Mouse (Mus musculus) heart, postnatal 0 days (tissue): ENCODE data around the gene Ccser1. TPM values are rescaled to one million over a fixed set of nuclear protein-coding genes. Genes with fewer than 3 reads are reported as not detected.

ENCODE experiments used
- ATAC-seq: fragments of 200-750 bp; cut with Nextera tagmentation; 2 replicates; pipeline ENCODE4 v1.8.0; 2017; ENCODE audit warnings: low read depth, moderate number of reproducible peaks, moderate library complexity; ENCODE audit not compliant: insufficient read depth
- DNase-seq: peaks from one replicate; pipeline ENCODE4 v3.0.0-alpha.2; 2016; ENCODE audit warnings: low spot score
- H3K27ac ChIP-seq: fragments of 300-500 bp; sonication (generic); 2 replicates; pipeline ENCODE4 v1.5.1; 2014; ENCODE audit warnings: low read depth, mild to moderate bottlenecking
- H3K27me3 ChIP-seq: fragments of 300-500 bp; sonication (generic); 2 replicates; pipeline ENCODE4 v1.6.1; 2014; ENCODE audit warnings: low read length, mixed read lengths; ENCODE audit not compliant: control insufficient read depth, insufficient read depth
- H3K36me3 ChIP-seq: fragments of 300-500 bp; sonication (generic); replicated peaks from 2 replicates; pipeline ENCODE4 v1.6.1; 2014; ENCODE audit warnings: low read length, mixed read lengths; ENCODE audit not compliant: control insufficient read depth, insufficient read depth
- H3K4me1 ChIP-seq: fragments of 300-500 bp; sonication (generic); 2 replicates; pipeline ENCODE4 v1.6.1; 2014; ENCODE audit warnings: antibody characterized with exemption; ENCODE audit not compliant: control insufficient read depth, insufficient read depth
- H3K4me2 ChIP-seq: fragments of 300-500 bp; sonication (generic); 2 replicates; pipeline ENCODE4 v1.6.1; 2014; ENCODE audit warnings: low read depth, mild to moderate bottlenecking, low read length, moderate library complexity
- H3K4me3 ChIP-seq: fragments of 300-500 bp; sonication (generic); 2 replicates; pipeline ENCODE4 v1.5.1; 2014; ENCODE audit warnings: low read depth, low read length
- H3K9ac ChIP-seq: fragments of 300-500 bp; sonication (generic); replicated peaks from 2 replicates; pipeline ENCODE4 v1.6.1; 2014; ENCODE audit warnings: low read depth, low read length, mixed read lengths
- H3K9me3 ChIP-seq: fragments of 300-500 bp; sonication (generic); replicated peaks from 2 replicates; pipeline ENCODE4 v1.6.1; 2016; ENCODE audit warnings: low read length; ENCODE audit not compliant: control insufficient read depth
- CTCF ChIP-seq: IDR thresholded peaks from 2 replicates; pipeline ENCODE4 v1.5.1; 2016; ENCODE audit warnings: antibody characterized with exemption, control low read depth, low read depth
- EP300 ChIP-seq: IDR thresholded peaks from 2 replicates; pipeline ENCODE4 v1.6.1; 2016; ENCODE audit warnings: antibody characterized with exemption, low read depth
- WGBS: fragments of 180-500 bp; shearing (Covaris S2); extraction: QIAGEN DNeasy Blood & Tissue Kit; methylation state at CpG from one replicate; pipeline ENCODE4 v1.1.7; 2014; 5-methylcytosine and 5-hydroxymethylcytosine counted together
- polyA plus RNA-seq: library from polyadenylated mRNA; unstranded; fragments of >200 nt; fragmentation: Nextera tagmentation; extraction: Ambion mirVana; gene quantifications from 2 replicates; pipeline ENCODE4 v1.2.1, GENCODE M21; 2015
- total RNA-seq: library from RNA; depleted of rRNA; stranded (reverse); fragments of >200 nt; gene quantifications from 2 replicates; pipeline ENCODE4 v1.2.3, GENCODE M21; 2014; ENCODE audit warnings: low replicate concordance

Gene Ccser1
- total and polyA plus RNA-seq, 2 experiments from 2014 or later, result 0.34 to 1.4 TPM

DNA sequence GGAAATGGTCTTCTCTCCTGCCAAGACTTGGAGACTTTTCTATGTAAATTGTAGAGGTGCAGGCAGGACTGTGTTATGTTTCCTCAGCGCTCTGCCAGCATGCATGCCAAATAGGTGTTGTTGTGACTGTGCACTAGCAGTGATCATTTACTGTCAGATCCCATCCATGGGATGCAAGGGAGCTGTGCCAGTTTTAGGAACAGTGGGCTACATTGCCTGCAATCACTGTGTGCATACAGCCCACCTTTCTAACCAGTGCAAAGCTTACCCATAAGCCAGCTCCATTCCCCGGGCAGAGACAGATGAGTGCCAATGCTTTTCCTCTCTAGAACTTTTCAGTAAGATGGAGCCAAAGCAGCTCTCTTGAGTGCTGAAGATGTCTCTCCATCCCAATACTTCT, 606.6 kb downstream of the Ccser1 start:
- Histone ChIP-seq H3K4me3 (no peak overlapping the region), H3K27me3 (no peaks in the 10 kb centered on the region), H3K9me3 (no peaks in the 10 kb centered on the region), H3K27ac (no peak overlapping the region), H3K9ac (no peak overlapping the region), H3K4me1 (no peaks in the 10 kb centered on the region), H3K36me3 (no peaks in the 10 kb centered on the region), H3K4me2 (no peak overlapping the region)
- DNase-seq (no peak), ATAC-seq (no peak)
- 80% methylated on average over 2 of the region's 2 CpGs for WGBS
- no peak for TF ChIP-seq CTCF
- TF ChIP-seq EP300, result no peak

DNA sequence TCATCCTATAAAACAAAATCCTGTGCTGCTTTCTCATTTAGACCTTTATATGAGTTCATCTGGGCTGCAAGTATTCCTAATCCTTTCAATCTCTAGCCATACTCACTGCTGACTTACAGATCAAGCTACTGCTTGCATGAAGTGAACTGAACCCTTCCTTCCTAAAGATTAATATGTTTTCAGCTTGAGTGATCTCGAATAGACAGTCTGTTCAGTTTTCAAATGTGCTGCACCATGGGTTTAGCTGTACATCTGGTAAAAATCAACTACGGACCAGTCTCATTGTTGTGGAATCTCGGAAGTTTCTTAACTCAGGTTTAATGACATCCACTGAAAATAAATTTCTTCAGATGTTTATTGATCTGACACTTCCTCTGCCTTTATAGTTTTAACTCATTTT, 620.8 kb downstream of the Ccser1 start:
- Histone ChIP-seq H3K27me3 (no peaks in the 10 kb centered on the region), H3K9ac (no peak overlapping the region), H3K4me2 (no peak overlapping the region), H3K9me3 (no peaks in the 10 kb centered on the region), H3K4me3 (no peak overlapping the region), H3K4me1 (no peaks in the 10 kb centered on the region), H3K27ac (no peak overlapping the region), H3K36me3 (no peaks in the 10 kb centered on the region)
- 74% methylated on average over 3 of the region's 3 CpGs for WGBS
- TF ChIP-seq CTCF (no peak), EP300 (no peak)
- ATAC-seq (no peak), DNase-seq (no peak)

DNA sequence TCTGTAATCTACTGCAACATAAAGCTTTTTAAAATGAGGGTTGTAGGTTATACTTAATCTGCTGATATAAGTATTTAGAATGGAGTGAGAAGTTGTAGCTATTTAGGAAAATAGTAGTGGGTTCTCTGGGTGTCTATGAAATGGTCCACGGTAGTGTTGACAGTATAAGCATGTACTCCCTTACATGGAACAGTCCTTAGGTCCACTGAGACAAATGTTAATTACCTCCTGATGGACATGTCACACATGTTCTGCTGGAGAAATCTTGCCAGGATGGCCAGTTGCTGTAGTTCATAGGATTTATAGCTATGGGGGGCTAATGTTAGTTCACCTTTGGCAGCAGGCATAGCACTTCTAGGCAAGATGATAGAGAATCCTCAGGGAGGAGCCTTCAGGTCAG, 625.4 kb downstream of the Ccser1 start:
- H3K9me3 ChIP-seq, result no peaks in the 10 kb centered on the region
- WGBS, result 48% methylated on average over 1 of the region's 1 CpGs
- TF ChIP-seq EP300 (no peak), CTCF (no peak)
- H3K27ac ChIP-seq, result no peak overlapping the region
- ATAC-seq (no peak), DNase-seq (no peak)
- no peaks in the 10 kb centered on the region for H3K4me1 ChIP-seq
- H3K36me3 ChIP-seq, result no peaks in the 10 kb centered on the region
- no peak overlapping the region for H3K4me2 ChIP-seq
- H3K9ac ChIP-seq, result no peak overlapping the region
- H3K27me3 ChIP-seq, result no peaks in the 10 kb centered on the region
- H3K4me3 ChIP-seq, result no peak overlapping the region

DNA sequence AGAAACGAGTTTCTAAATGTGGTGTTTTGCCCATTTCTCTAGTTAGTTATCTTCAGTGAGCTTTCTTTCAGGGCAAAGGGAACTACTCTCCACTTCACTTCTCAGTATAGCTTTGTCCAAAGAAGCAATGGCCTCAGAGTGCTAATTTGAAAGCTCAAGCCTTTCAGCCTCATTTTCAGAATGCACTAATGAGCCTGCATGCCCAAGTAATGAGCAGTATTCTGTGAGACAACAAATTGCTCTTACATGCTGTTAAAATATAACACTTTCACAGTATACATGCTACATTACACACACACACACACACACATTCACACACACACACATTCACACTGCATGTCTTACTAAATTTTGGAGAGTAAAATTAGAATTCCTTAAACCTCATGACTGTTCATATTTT, 637.6 kb downstream of the Ccser1 start:
- 55% methylated on average over 1 of the region's 1 CpGs for WGBS
- Histone ChIP-seq H3K4me1 (no peaks in the 10 kb centered on the region), H3K36me3 (no peaks in the 10 kb centered on the region)

DNA sequence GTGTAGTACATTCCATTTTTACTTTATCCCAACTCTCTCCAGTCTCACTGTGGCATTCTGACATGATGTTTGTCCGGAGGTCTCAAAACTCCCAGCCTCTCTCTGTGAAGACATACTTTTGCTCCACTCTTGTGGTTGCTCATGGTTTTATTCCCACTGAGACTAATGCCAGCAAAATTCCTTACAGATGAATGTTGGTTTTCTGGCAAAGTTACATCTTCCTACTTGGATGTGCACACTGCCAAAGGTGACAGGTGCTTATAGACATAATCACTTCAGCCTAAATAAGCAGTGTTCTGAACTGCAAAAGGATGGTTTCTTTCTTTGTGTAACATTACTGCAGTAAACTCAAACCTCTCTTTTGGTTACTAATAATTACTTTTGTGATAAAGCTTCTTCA, 696.2 kb downstream of the Ccser1 start:
- no peak overlapping the region for H3K4me2 ChIP-seq
- H3K36me3 ChIP-seq, result no peaks in the 10 kb centered on the region
- H3K27me3 ChIP-seq, result no peaks in the 10 kb centered on the region
- DNase-seq (no peak), ATAC-seq (no peak)
- H3K9me3 ChIP-seq, result no peaks in the 10 kb centered on the region
- TF ChIP-seq CTCF (no peak), EP300 (no peak)
- H3K27ac ChIP-seq, result no peak overlapping the region
- H3K4me3 ChIP-seq, result no peak overlapping the region
- 81% methylated on average over 1 of the region's 1 CpGs for WGBS
- no peak overlapping the region for H3K9ac ChIP-seq
- H3K4me1 ChIP-seq, result no peaks in the 10 kb centered on the region

More for the DNA sequence above, 637.6 kb downstream of the Ccser1 start:
- no peak for TF ChIP-seq CTCF
- no peak for TF ChIP-seq EP300
- Histone ChIP-seq H3K4me3 (no peak overlapping the region), H3K27ac (no peak overlapping the region), H3K4me2 (no peak overlapping the region), H3K9ac (no peak overlapping the region), H3K27me3 (no peaks in the 10 kb centered on the region), H3K9me3 (no peaks in the 10 kb centered on the region)
- ATAC-seq (no peak), DNase-seq (no peak)

DNA sequence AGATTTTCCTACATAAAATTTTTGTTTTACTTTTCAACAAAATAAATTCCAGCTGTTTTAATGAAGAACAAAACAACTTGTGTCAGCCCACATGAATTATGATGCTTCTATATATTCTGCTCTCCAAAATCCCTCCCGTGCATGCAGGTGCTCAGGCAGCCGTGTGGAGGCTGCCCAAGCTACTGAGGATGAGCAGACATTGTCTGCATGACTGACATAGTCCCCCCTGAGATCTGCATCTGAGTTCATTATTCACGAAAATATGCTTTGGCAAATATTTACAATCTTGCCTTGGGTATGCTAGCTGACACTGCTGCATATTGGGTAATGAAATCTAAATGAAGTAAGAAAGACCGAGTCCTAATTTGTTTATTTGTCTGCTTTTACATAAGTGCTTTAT, 718.1 kb downstream of the Ccser1 start:
- Histone ChIP-seq H3K4me3 (no peak overlapping the region), H3K4me1 (no peaks in the 10 kb centered on the region), H3K9me3 (no peaks in the 10 kb centered on the region), H3K27me3 (no peaks in the 10 kb centered on the region), H3K36me3 (no peaks in the 10 kb centered on the region), H3K4me2 (no peak overlapping the region), H3K9ac (no peak overlapping the region), H3K27ac (no peak overlapping the region)
- TF ChIP-seq CTCF (no peak), EP300 (no peak)
- 69% methylated on average over 4 of the region's 4 CpGs for WGBS
- DNase-seq (no peak), ATAC-seq (no peak)
